Mouse (Mus musculus): ENCODE data around the gene Psmd12.

Gene Psmd12

DNA sequence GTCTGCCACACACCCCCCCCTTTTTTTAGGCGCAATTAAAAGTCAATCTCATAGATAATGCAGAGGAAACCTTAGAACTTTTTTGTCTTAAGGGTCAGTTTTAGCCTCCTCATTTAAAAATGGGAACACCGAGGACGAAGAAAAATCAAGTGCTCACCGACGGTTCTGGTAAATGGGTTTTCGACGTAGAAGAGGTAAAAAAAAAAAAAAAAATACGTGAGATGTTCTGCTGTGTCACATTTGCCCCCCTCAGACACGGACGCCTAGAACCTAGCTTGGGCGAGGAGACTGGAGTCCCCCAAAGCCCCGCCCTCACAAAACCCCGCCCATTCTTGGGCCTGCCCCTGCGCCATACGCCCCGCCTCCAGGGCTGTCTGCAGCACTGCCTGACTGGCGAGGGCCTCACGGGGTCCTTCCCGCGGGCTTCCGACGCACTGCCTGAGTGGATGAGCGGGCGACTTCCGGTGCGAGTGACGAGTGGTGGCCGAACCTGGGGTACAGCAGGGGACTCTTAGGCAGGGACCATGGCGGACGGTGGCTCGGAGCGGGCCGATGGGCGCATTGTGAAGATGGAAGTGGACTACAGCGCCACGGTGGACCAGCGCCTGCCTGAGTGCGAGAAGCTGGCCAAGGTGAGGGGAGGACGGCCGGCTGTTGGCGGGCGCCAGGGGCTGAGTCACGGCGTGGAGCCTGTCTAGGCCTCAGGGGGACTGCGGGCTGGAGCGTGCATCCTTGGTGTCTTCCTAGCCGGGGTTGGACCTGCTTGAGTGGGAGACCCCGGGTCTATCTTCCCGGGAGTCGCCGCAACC is at the start of gene Psmd12:
Gene Psmd12 (plus strand): TSS at position 432 of the 809 bp plus-strand sequence.
- peak; percentile 95 for DNase-seq

DNA sequence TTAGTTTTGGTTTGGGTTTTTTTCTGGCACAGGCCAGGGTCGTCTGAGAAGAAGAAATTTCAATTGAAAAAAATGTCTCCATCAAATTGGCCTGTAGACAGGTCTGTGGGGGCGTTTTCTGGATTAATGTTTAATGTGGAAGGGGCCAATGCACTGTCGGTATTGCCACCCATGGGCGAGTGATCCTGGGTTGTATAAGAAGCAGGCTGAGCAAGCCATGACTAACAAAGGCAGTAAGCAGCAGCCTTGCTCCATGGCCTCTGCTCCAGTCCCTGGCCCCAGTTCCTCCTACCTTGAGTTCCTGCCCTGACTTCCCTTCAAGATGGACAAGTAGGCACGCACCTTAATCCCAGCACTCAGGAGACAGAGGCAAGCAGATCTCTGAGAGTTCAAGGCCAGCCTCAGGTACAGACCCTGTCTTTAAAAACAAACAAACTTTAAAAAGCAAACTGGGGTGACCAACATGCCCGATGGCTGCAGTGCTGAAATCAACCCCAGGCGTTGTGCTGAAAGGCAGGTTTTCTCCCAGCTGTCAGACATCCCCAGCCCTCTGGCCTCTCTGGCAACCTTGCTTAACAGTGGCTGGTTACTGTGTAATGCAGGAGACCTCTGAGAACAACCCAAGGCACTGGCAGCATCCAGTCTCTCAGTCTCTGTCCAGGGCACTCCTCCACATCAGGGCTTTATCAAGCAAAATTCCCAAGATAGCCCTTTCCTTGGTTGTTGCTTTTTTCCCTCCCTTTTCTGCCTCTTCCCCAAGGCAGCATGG is 47.9 kb upstream of the Psmd12 start:
- no peak for DNase-seq

DNA sequence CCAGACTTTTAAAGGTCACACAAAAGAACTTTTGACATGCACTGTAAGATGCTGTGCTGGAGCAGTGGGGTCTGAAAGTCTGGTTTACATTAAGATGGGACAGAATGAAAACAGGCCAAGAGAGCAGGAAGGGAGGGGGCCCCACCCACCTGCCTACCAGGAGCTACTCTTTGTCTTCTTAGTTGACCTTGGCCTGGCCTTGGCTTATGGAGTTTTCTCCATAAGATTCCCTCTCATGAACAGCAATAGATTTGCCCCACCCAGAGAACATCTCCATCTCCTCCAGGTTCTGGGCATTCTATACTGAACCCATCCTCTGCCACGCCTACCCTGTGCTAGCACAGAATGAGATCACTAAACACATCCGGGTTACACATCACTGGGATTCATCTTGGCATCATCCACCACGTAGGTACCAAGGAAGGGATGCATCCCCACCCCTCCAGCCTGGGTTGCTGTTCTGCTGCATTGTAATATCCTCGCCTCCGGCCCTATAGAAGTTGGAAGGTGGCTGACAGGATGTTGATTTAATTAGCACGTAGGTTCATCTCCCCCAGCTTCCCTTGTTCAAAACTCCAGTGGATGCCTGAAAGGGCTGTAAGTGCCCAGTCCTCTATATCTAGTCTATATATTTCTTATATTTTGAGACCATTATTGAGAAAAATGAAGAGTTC is 43.4 kb upstream of the Psmd12 start:
- no peak for DNase-seq

DNA sequence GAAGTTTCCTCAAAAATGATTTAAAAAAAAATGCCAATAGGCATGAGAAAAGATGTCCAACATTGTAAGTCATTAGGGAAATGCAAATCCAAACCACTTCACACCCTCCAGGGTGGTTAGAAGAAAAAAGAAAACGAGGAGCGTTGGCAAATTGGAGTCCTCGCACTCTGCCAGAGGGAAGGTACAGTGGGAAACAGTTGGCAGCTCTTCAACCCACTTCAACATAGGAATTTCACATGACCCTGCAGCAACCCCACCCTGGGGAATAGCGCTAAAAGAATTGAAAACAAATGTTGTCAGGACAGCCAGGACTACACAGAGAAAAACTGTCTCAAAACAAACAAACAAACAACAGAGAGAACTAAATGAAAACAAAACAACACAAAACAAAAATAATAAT is 41.6 kb upstream of the Psmd12 start:
- no peak for DNase-seq

DNA sequence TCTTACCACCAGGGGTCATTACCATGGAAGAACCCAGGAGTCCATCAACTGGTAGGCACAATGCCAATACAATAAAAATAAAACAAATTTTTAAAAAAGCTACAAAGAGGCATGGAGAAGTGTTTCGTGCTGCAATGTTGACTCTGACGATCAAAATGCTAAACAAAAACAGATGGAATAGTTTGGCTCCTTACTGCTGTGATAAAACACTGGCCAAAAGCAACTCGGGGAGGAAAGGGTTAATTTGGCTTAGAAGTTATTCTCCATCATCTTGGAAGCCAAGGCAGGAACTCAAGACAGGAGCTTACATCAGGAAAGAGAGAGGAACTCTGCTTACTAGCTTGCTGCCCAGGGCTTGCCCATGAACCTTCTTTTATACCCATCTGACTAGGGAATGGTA is 41.1 kb upstream of the Psmd12 start:
- DNase-seq: no peak

DNA sequence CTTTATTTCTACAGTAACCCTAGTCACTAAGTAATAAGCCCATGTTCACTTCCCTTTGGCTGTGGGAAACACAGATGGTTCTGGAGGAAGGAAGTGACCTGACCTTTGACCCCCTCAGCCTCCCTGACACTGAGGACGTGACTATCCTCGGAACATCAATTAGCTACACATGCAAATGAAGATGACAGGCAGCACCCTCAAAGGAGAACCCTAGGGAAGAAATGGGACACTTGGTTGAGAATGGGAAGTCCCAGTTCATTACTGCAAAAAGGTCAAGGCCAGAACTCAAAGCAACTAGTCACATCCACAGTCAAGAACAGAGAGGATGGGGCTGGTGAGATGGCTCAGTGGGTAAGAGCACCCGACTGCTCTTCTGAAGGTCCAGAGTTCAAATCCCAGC is 38.2 kb upstream of the Psmd12 start:
- no peak for DNase-seq

DNA sequence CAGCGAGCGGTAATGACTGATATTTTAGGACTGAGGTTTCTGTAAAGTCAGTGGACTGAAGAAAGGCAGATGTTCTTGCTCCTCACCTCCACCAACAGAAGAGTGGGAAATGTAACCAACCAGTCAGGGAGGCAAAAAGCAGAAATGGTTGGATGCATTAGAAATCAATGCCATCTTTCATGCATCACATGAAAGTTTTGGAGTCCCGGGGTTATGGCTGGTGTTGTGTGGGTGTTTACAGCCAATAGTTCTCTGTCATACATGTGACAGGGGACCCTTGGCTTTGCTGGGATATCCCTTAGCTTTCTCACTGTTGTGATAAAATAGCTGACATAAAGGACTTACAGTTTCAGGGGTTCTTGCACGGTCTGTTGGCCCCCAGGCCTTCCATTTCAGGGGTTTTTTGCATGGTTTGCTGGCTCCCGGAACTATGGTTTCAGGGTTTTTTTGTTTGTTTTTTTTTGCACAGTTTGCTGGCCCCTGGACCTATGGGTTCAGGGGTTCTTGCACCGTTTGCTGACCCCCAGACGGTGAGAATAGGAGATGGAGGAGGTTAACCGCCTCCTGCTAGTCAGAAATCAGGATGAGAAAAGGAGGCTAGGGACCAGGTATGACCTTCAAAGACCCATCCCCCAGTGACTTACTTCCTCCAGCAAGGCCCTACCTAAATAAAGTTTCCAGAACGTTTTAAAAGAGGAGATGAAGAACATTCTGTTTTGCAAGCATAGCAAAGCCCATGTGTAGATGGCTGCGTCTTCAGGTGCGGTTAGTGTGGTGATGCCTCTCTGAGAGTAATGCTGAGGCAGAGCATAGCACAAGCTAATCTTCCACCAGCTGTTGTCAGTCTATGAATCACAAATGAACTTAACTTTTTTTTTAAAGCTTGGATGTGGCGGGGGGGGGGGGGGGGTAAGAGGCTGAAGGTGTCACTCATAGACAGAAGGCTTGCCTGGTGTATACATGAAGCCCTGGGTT is 35.9 kb upstream of the Psmd12 start:
- no peak for DNase-seq

DNA sequence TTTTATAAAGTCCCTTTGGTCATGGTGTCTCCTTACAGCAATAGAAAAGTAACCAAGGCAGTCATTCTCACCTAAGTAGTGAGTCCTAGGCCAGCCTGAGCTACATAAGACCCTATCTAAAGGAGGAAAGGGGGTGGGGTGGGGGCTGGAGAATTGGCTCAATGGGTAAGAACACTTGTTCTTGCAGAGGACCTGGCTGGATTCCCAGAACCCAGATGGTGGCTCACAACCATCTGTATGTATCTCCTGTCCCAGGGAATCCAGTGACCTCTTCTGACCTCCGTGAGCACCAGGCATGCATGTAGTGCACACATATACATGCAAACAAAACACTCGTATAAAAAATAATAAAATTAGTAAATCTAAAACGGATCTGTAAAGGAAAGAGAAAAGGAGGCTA is 33.6 kb upstream of the Psmd12 start:
- DNase-seq: no peak

DNA sequence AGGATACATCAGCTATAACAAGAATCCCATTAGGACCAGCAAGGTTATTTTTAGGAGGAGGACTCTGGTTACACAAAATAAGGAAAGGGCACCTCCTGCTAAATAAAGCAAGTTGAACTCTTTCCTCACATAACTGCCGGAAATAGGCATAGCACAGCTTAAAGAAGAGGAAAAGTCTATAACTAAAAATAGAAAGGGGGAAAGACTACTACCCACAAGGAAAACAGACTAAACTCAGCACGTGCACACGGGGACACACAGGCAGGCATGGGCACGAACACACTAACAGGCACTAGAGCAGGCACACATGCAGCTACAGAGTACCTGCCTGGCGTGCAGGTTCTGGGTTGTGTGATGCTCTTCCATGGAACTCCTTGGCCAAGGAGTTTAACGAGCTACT is 32.6 kb upstream of the Psmd12 start:
- DNase-seq: no peak

DNA sequence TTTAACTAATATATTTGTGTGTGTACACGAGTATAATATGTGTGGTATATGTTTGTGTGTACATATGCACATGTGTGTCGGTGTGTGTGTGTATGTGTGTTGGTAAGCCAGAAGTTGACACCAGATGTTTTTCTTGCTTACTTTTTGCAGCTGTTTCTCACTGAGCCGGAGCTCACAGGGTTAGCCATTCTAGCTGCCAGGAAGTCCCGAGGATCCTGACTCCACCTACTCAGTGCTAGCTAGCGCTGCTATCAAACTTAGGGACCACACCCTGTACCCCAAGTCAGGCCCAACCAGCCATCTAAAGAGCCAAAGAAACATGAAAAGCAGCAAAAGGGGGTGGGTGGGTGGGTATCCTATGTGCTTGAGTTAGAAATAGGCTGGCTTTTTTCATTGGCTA is 31.9 kb upstream of the Psmd12 start:
- DNase-seq: peak; percentile 66

DNA sequence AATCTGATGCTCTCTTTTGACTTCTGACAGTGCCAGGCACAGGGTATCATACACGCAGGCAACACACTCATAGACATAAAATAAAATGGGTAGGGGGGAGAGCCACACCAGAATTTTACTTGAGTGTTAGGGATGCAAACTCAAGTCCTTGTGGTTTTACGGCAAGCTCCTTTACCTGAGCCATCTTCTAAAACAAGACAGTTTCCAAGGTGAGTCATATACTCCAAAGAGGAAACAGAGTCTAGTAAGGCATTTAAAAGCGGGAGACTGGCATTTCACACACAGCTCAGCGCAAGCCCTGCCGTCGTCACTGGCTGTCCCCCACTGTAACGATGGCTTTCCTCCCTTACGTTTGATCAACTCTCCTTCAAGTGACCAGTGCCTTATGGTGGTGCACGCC is 31.4 kb upstream of the Psmd12 start:
- DNase-seq: no peak

DNA sequence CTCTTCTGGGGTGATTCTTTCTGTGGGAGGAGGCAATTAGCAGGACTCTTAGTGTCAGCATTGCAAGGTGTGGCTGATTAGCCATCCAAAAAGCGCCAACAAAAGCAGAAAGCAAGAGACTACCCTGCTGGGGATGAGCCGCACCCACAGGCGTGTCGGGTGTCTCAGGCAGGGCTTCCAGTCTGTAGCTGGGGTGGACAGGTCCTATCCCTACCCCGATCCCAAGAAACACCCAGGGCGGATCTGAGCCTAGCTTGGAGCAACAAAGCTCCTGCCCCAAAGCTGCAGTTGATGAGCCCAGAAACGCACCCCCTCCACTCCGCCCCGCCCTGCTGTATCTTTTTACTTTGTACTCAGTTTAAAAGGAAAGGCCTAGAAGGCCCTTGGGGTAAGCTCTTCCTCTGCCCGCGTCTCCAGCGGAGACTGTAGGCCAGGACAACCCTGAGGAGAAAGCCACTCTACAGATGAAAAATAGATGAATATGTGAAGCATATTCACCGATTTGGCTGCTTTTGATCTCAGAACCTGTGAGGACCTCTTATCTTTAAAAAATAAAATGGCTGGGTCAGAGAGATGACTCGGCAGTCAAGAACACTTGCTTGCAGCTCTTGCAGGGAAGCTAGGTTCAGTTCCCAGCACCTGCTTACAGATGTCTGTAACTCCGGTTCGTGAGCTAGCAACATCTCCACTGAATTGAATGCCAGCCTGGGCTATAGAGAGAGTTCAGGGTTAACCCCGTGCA is 29.9 kb upstream of the Psmd12 start:
- no peak for DNase-seq

DNA sequence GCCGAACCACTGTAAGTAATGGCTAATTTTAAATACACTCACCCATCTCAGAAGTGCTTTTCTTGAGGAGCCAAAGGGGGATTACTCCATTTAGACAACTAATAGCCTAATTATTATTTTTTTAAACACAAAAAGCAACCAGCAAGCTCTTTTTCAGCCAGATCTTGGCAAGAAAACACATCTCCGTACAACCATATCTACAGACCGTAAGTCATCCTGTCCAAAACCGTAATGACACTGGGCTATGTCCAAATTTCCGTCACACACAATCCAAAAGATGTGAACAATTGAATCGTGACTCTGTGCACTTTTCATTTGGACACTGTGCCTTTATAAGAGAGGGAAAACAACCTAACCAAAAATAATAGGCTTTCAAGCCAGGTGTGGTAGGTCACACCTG is 29.2 kb upstream of the Psmd12 start:
- peak; percentile 64 for DNase-seq

DNA sequence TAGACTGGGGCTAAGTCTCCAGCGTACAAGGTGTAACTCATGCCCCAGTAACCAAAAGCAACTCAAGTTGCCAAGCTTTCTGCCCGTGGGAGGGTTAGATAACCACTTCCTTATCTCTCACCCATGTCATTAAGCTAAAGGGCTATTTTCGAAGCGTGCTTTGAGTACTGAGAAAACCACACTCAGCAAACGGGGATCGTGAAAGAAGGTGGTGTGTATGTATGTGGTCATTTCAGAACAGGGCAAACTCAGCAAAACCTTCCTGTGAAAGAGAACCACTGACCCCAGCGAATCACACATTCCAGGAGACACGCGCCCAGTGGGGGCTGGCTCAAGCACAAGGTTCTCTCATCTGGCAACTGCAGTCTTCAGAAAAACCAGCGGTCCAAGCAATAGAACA is 28.2 kb upstream of the Psmd12 start:
- DNase-seq: peak; percentile 66

DNA sequence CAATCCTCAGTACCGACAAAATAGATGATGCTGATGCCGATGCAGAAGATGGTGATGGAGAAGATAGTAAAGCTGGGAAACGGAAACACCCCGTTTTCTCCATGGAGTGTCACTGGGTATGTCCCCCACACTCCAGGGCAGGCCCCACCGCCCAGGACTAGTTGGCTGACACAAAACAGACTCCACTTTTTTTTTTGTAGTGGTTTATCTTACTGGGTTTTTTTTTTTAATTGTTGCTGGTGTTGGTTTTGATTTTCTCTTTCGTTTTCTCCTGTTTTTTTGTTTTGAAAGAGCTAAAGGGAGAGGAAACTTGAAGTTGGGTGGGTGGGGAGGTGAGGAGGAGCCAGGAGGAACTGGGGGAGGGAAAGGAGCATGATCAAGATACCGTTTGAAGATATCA is 27.2 kb upstream of the Psmd12 start:
- DNase-seq: no peak

DNA sequence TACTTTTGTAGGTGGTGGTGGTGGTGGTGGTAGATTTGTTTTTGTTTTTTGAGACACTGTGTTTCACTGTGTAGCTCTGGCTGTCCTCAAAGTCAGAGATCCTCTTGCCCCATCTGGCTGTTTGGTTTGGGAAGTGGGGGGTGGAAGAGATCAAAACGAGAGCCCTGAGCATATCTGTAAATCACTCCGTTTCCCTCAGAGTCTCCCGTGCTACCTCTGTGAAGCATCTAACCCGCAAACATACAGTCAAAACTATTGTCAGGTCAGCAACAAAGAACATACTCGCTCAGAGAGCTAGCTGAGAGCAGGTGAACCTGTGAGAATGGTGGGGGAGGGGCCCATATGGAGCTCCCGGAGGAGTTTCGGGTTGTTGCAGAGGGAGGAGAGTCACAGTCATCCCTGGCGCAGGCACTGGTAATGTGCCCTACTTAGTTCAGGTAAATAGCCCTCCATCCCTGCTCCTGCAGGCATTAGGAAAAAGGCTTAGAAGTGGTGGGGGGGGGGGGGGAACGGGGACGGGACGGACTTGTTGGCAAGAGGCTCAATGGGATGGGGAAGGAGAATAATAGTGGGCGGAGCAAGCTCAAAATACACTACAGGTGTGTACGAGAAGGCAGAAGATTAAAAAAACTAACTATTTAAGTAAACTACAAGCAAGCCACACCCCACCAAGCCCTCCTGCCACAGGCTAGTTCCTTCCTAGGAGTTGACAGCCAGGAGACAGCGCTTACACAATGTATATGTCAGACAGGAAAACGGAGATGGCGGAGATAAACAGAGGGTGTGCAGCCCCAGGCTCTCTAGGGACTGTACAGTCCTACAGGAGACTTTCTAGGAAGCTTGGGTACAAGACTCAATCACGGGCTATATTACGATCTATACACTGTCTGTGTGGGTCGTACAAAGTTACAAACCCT is 24.5 kb upstream of the Psmd12 start:
- no peak for DNase-seq

DNA sequence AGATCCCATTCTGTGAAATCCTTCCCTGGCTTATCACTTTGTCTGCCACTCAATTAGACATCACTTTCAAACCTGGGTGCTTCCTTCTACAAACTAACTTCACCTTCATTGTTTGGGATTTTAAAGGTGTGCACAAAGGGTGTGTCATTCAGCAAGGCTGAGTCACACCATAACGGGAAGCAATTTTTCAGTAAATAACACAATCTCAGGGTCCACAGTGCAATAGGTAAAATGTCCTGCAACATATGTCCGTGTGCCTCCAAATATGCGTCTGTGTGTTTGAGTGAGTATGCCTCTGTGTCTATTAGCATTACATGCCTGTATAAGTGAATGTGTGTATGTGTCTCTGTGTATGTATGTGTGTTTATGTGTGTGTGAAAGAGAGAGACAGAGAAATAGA is 22.0 kb upstream of the Psmd12 start:
- DNase-seq: no peak

DNA sequence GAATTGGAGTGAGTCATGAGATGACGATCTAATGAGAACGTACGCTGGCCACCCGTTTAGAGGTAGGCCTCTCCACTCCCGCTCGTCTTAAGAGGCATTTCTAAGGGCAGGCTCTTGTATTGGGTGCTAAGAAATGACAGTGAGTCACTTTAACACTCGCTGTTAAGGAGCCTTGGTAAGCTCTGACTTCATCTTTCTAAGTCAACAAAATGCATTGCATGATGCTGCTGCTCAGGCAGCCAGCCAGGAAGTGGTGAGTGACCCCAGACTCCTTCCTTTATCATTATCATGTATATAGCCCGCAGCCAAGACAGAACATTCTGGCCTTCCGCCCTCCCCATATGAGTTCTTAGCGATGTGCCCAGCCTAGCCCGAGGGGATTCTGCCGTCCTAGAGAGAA is 21.0 kb upstream of the Psmd12 start:
- DNase-seq: no peak

DNA sequence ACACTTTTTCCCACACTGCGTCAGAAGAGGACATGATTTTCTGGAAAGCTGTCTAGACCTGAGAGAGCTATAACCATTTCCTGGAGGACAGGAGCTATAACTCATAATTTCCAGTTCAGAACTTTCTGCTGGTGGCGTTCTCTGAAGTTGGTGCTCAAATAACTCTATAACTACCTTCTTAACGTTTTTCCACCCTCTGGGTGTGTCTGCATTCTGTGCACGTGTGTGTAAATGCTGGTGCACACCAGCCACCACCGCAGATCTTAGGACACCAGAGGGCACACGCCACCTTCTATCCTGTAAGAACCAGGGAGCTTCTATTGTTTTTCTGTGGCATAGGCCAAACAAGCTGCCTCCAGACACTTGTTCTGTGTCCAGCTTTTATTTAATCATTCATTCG is 20.3 kb upstream of the Psmd12 start:
- DNase-seq: no peak

DNA sequence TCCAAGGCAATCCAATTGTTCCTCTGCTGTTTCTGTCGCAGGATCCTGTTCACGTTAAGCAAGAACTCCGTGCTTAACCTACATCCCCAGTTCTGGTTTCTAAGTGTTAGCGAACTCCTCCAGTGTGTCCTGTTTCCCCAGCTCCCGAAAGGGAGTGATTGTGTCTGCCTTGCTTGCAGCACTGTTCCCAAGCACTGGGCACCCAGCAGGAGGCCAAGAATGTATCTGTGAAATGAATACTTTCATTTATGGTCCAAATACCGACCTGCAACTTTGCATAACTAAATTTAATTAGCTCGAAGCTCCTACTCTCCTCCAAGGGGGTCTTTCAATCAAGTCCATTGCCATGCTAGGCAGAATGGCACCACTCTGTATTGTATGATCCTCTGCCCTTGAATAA is 19.5 kb upstream of the Psmd12 start:
- no peak for DNase-seq

DNA sequence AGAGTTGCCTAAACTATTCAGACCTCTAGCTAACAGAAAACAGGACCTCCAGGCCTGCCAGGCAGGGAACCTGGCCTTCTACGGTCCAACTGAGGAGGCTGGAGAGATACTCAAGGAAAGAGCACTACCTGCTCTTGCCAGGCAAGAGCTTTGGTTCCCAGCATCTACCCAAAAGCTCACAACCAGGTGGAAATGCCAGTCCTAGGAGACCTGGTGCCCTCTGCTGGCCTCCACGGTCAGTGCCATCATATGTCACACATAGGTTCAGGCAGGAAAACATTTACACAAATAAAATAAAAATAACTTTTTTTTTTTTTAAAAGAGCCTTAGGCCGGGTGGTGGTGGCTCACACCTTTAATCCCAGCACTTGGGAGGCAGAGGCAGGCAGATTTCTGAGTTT is 16.8 kb upstream of the Psmd12 start:
- DNase-seq: no peak

Data from lung, postnatal 36 days (tissue).